Mouse (Mus musculus) heart, postnatal 0 days (tissue): Measurements from ENCODE around the gene Fabp1.

ENCODE experiments used
- CTCF ChIP-seq: IDR thresholded peaks from 2 replicates; pipeline ENCODE4 v1.5.1; 2016; ENCODE audit warnings: antibody characterized with exemption, control low read depth, low read depth
- EP300 ChIP-seq: IDR thresholded peaks from 2 replicates; pipeline ENCODE4 v1.6.1; 2016; ENCODE audit warnings: antibody characterized with exemption, low read depth

DNA sequence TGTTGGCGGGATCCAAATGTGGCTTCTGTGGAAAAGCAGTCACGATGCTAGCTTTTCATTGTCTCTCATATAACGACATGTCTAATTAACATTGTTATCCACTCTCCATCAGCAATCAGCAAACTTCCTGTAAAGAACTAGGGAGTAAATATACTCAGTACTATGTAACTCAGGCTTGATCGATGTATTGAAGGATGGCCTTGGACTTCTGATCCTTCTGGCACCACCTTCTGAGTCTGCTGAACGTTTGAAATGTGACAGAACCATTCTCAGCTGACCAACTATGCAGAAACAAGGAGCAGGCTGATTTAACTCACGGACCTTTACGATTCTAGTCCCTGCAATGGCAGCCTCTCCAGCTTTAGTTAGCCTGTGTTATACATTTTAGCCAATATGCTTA lies 38.3 kb upstream of the Fabp1 start:
- no peak for TF ChIP-seq EP300
- TF ChIP-seq CTCF = no peak
